Mouse (Mus musculus) thymus, adult 2 months (tissue): ENCODE measurements around the gene 9630041A04Rik. TPM values are rescaled to one million over a fixed set of nuclear protein-coding genes. Genes with fewer than 3 reads are reported as not detected.

Experiments
- DNase-seq: peaks from one replicate; pipeline ENCODE4 v3.0.0; 2021
- H3K27ac ChIP-seq: fragments of 200-500 bp; 2 replicates; pipeline ENCODE4 v1.5.1; 2012; ENCODE audit warnings: low read length, control low read depth; ENCODE audit not compliant: control insufficient read depth, insufficient read depth
- H3K27me3 ChIP-seq: fragments of 200-500 bp; 2 replicates; pipeline ENCODE4 v1.6.1; 2012; ENCODE audit warnings: mild to moderate bottlenecking, low read length, moderate library complexity, mixed read lengths; ENCODE audit not compliant: control insufficient read depth, insufficient read depth
- H3K36me3 ChIP-seq: fragments of 200-500 bp; 2 replicates; pipeline ENCODE4 v1.6.1; 2012; ENCODE audit warnings: mild to moderate bottlenecking, low read length, moderate library complexity; ENCODE audit not compliant: control insufficient read depth, insufficient read depth
- H3K4me1 ChIP-seq: fragments of 200-500 bp; replicated peaks from 2 replicates; pipeline ENCODE4 v1.6.1; 2012; ENCODE audit warnings: low read length; ENCODE audit not compliant: control insufficient read depth, insufficient read depth
- H3K4me3 ChIP-seq: fragments of 200-500 bp; 2 replicates; pipeline ENCODE4 v1.5.1; 2012; ENCODE audit warnings: mild to moderate bottlenecking, low read length, control low read depth, moderate library complexity; ENCODE audit not compliant: control insufficient read depth, insufficient read depth
- CTCF ChIP-seq: fragments of 200-500 bp; IDR thresholded peaks from 2 replicates; pipeline ENCODE4 v1.5.1; 2012; ENCODE audit warnings: mild to moderate bottlenecking, control low read depth, low read length, moderate library complexity, borderline replicate concordance; ENCODE audit not compliant: control insufficient read depth, poor library complexity, insufficient read depth; ENCODE audit errors: extremely low read depth
- POLR2A ChIP-seq: fragments of 200-500 bp; IDR thresholded peaks from 2 replicates; pipeline ENCODE4 v1.6.1; 2012; ENCODE audit warnings: mild to moderate bottlenecking, low read length, control low read depth, moderate library complexity; ENCODE audit not compliant: control insufficient read depth, poor library complexity, insufficient read depth; ENCODE audit errors: extremely low read depth
- WGBS: fragments of 180-500 bp; shearing (Covaris S2); methylation state at CpG from one replicate; pipeline ENCODE4 v1.1.7; 2018; 5-methylcytosine and 5-hydroxymethylcytosine counted together
- polyA plus RNA-seq: library from polyadenylated mRNA; depleted of rRNA; stranded (reverse); fragments of >200 nt; gene quantifications from 2 replicates; pipeline ENCODE4 v1.2.3, GENCODE M21; 2012

Gene 9630041A04Rik
- polyA plus RNA-seq, 1 experiment, result not detected

DNA sequence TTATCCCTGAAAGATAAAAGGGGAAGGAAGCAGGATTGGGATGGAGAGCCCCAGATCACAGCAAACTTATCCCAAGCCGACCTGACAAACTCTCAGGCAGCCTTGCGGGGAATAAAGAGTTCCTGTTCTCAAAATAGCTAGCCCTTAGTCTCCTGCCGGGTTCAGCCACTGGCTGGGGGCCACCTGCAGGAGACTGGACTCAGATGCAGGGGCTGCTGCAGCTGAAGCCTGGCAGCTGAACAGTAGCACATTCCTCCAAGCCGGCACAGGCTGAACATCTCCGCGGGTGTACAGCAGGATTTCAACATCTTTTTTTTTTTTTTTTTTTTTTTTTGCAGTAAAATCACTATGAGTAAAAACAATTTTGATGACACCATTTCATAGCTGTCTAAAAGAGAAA, 110.2 kb downstream of the 9630041A04Rik start:
- peaks cover 9% of the 10 kb centered on the region for H3K4me1 ChIP-seq
- H3K4me3 ChIP-seq, result no peak overlapping the region
- TF ChIP-seq POLR2A (no peak), CTCF (no peak)
- no peak for DNase-seq
- WGBS, result 13% methylated on average over 6 of the region's 6 CpGs
- H3K27me3 ChIP-seq, result no peaks in the 10 kb centered on the region
- H3K36me3 ChIP-seq, result no peaks in the 10 kb centered on the region
- H3K27ac ChIP-seq, result no peak overlapping the region

DNA sequence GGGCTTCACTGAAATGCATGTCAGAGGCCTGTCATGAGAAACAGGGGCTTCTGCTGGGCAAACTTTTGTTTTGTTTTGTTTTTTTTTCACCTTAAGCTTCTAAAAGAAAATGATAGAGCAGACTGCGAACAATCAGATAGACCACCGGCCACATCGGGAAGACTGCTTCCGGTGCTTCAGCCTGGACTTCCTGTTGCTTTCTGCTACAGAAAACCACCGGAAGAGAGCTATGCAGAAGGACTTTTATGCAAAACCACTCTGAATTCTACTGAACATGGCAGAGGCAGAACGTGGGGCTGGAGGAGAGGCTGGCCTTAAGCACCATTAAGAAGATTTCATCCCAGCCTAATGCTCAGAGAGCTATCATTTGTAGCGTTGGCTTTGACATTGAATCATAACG, 110.7 kb downstream of the 9630041A04Rik start:
- peaks cover 9% of the 10 kb centered on the region for H3K4me1 ChIP-seq
- WGBS, result 11% methylated on average over 8 of the region's 8 CpGs

DNA sequence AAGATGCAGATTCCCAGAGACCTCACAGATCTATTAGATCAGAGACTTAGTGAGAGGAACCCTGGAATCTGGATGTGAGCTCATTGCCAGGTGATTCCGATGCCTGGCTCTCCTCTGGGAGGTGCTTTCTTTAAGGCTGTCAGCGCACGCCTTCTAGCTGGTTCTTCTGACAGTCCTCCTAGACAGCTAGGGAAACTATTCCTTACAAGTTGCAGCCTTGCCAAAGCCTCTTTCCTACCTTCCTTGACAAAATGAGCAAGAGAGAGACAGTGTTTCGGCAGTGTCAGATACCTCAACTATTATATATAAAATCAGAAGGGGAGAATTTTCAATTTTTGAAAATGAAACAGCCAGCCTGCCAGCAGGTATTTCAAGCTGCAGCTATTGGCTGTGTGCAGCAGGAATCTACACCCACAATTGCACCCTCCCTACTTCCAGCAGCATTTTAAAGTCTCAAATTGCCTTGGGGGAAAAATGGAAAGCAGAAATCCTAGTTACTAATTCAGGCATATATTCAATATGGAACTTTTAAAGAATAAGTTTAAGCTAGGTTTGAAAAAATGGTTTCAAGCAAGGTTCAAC, 115.3 kb downstream of the 9630041A04Rik start:
- no peak for DNase-seq
- TF ChIP-seq CTCF (no peak), POLR2A (no peak)
- peaks cover 7% of the 10 kb centered on the region for H3K4me1 ChIP-seq
- 95% methylated on average over 4 of the region's 4 CpGs for WGBS
- no peaks in the 10 kb centered on the region for H3K27me3 ChIP-seq
- no peak overlapping the region for H3K27ac ChIP-seq
- H3K36me3 ChIP-seq, result no peaks in the 10 kb centered on the region
- no peak overlapping the region for H3K4me3 ChIP-seq

More for the DNA sequence above, 110.7 kb downstream of the 9630041A04Rik start:
- Histone ChIP-seq H3K4me3 (no peak overlapping the region), H3K36me3 (no peaks in the 10 kb centered on the region), H3K27me3 (no peaks in the 10 kb centered on the region), H3K27ac (no peak overlapping the region)
- no peak for TF ChIP-seq CTCF
- no peak for TF ChIP-seq POLR2A
- DNase-seq, result peak; percentile 16

DNA sequence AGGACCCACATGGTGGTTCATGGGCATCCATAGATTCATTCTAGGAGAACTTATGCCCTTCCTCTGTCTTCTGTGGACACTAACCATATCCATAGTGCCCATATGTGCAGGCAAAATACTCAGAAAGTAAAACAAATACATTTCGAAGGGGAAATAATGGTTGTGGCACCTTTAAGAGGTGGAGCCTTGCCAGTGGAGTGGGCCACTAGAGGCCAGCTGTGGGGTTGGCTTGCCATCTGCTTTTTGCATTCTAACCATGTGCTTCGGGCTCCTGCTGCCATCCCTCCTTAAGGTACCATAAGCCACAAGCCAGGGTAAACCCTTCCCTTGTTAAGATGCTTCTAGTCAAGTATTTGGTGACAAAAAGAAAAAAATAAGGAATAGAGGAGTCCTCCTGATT, 119.5 kb downstream of the 9630041A04Rik start:
- TF ChIP-seq POLR2A, result no peak
- no peak for TF ChIP-seq CTCF
- 86% methylated on average over 2 of the region's 2 CpGs for WGBS
- no peaks in the 10 kb centered on the region for H3K4me1 ChIP-seq
- H3K4me3 ChIP-seq, result no peak overlapping the region
- DNase-seq, result no peak
- no peaks in the 10 kb centered on the region for H3K36me3 ChIP-seq
- no peaks in the 10 kb centered on the region for H3K27me3 ChIP-seq
- no peak overlapping the region for H3K27ac ChIP-seq

DNA sequence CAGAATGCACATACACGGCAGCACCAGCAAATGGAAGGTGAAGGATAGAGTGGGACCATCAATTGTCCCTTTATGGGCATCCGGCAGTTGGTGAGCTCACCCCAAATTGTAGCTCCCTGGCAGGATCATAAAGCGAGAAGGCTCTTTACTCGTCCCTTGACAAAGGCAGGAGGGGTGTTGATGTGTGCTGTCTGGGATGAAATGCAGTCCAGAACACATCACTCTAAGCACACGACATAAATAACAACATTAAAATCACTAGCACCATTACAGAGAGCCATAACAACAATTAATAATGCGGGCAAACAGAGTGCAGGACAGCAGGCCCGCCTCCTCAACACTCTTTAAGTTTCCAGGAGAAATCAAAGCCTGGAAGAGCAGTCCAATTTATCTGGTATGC, 120.7 kb downstream of the 9630041A04Rik start:
- Histone ChIP-seq H3K4me3 (no peak overlapping the region), H3K27ac (no peak overlapping the region), H3K36me3 (no peaks in the 10 kb centered on the region), H3K27me3 (no peaks in the 10 kb centered on the region), H3K4me1 (no peaks in the 10 kb centered on the region)
- no peak for DNase-seq
- TF ChIP-seq CTCF, result no peak
- TF ChIP-seq POLR2A, result no peak
- 92% methylated on average over 7 of the region's 7 CpGs for WGBS

DNA sequence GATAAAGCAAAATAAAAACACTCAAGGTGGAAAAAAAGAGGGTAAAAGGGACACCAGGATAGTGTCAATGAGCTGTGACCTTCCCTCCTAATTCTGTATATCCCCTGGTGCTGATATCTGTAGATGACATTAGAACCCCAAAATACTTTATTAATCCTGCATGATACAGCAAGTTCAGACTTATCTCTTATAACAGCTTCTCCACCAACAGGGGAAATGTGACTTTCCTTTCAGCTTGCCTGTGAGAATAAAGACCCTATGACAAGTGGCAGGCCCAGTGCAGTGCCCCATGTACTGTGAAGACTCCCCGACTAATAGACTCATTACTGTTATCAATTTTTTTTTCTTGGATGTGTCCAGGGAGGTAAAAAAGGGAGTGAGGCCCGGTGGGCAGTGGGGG, 125.3 kb downstream of the 9630041A04Rik start:
- Histone ChIP-seq H3K27ac (no peak overlapping the region), H3K36me3 (no peaks in the 10 kb centered on the region), H3K27me3 (no peaks in the 10 kb centered on the region), H3K4me3 (no peak overlapping the region), H3K4me1 (no peaks in the 10 kb centered on the region)
- no peak for DNase-seq
- 92% methylated on average over 2 of the region's 2 CpGs for WGBS
- TF ChIP-seq CTCF (no peak), POLR2A (no peak)

DNA sequence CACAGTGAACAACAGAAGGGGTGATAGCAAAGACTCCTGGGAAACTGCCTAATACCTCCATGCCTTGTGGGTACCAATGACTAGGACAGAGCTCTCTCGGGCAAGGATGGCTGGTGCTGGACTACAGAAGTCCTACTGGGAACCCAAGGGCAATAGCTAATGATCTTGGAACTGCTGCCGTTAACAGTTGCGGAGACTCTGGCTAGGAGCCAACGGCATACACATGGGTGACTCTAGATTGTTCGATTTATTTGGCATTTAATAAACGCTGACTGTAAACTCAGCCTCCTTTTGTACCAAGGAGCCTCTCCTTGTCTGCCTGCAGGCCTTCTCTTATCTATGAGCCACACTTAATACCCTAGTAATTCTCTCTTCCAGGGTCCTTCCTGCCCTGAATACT, 128.4 kb downstream of the 9630041A04Rik start:
- Histone ChIP-seq H3K36me3 (no peaks in the 10 kb centered on the region), H3K4me1 (no peaks in the 10 kb centered on the region), H3K27me3 (no peaks in the 10 kb centered on the region), H3K27ac (no peak overlapping the region), H3K4me3 (no peak overlapping the region)
- TF ChIP-seq POLR2A (no peak), CTCF (no peak)
- DNase-seq, result no peak
- WGBS, result 93% methylated on average over 6 of the region's 6 CpGs
